Mouse (Mus musculus) thymus, adult 2 months (tissue): ENCODE results near the gene Stard3nl.

Experiments
- CTCF ChIP-seq: fragments of 200-500 bp; IDR thresholded peaks from 2 replicates; pipeline ENCODE4 v1.5.1; 2012; ENCODE audit warnings: mild to moderate bottlenecking, control low read depth, low read length, moderate library complexity, borderline replicate concordance; ENCODE audit not compliant: control insufficient read depth, poor library complexity, insufficient read depth; ENCODE audit errors: extremely low read depth
- POLR2A ChIP-seq: fragments of 200-500 bp; IDR thresholded peaks from 2 replicates; pipeline ENCODE4 v1.6.1; 2012; ENCODE audit warnings: mild to moderate bottlenecking, low read length, control low read depth, moderate library complexity; ENCODE audit not compliant: control insufficient read depth, poor library complexity, insufficient read depth; ENCODE audit errors: extremely low read depth

DNA sequence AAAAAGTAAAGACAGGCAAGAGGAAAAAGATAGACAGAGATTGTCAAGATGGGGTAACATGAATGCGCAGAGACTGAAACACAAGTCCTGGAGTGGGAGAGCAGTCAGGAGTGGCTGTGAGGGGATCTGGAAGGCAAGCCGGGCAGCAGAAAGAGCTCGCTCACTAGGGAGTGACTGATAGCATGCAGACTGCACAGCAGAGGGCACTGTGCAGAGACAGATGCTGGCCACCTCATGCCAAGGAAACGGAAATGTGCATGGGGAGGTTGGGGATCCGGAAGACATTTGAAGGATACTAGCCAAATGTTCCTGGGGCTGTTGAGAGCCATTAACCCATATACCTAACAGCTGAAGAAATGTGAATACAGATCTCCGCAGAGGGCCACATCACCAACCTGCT, 33.2 kb downstream of the Stard3nl start:
- TF ChIP-seq CTCF (no peak), POLR2A (no peak)
